Mouse (Mus musculus): ENCODE results near the gene Txlng. TPM values are rescaled to one million over a fixed set of nuclear protein-coding genes. Genes with fewer than 3 reads are reported as not detected.
A peak's percentile ranks its signal among the peaks of the same experiment; 100 is the strongest.
"Not testable (repeated sequence)": the region's sequence is repeated elsewhere in the genome, so short reads cannot be mapped to it uniquely, and the experiment has no call there.

Txlng gene
- 10 to 100 TPM; 19.5 to 23.9 TPM for total RNA-seq (2021)
- polyA plus RNA-seq (2012; rRNA removed), result 0.89 and 1.1 TPM in 2 replicates
- long read RNA-seq, transcript Txlng-201 (10 exons, 3,862 nt), result major isoform, 6 of 11 reads
- long read RNA-seq, partial matches to known transcripts, result 2 of 11 reads
- long read RNA-seq, other reads (novel, unspliced or antisense), result 0 of 11 reads

DNA sequence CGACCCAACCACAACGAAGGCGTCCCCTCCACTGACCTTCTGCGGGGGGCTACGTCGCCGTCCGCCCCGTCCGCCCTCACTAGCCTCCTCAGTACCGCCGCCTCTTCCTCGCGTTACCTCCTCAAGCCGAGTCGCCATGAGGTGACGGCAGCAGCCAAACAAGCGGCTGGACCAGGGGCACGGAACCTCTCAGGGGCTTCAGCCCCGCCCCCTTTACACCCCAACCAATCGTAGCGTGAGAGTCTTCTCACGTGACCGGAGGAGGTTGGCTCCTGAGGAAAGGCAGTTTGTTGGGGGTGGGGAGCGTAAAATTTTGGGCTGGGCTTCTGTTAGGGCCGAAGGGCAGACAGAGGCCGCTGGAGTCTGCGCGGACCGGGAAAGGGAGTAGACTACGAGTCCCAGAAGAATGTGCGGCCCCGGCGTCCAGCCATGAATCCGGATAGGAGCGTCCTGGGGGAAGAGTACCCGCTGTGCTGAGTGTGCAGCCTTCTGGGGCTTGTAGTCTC lies at the start of gene Txlng:
TSS of gene Txlng (minus strand) at position 252 of the 506 bp plus-strand sequence.
- peak; percentile 97 for DNase-seq

DNA sequence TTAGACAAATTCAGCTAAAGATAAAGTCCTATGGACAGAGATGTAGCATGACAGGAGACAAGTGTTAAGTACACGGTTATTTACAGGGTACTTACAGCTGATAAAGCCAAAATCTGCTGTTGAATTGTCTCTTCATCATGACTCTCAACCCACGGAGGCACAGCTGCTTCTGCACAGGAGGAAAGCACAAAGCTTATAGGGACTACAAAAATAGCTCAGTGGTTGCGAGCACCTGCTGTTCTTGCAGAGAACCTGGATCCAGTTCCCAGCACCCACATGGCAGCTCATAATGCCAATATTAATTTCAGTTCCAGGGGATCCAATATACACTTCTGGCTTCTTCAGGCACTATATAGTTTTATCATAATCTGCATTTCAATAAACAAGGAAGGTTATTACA lies 49.0 kb upstream of the Txlng start:
- no peak for DNase-seq

DNA sequence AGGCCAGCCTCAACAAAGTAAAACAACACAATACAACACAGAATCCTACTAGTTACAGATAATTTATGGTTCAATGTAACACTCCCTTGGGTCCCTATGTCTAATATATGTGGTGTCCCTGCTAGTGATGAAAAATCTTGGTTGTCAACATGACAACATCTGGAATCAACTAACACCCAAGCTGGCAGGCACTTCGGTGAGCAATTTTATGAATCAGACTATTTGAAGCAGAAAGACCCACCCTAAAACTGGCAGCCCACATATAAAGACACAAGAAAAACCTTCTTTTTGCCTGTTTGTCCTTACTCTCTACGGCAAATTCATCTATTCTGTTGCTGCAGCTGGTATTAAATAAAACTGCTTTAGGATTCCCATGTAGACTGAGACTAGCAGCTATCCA lies 44.5 kb upstream of the Txlng start:
- no peak for DNase-seq

DNA sequence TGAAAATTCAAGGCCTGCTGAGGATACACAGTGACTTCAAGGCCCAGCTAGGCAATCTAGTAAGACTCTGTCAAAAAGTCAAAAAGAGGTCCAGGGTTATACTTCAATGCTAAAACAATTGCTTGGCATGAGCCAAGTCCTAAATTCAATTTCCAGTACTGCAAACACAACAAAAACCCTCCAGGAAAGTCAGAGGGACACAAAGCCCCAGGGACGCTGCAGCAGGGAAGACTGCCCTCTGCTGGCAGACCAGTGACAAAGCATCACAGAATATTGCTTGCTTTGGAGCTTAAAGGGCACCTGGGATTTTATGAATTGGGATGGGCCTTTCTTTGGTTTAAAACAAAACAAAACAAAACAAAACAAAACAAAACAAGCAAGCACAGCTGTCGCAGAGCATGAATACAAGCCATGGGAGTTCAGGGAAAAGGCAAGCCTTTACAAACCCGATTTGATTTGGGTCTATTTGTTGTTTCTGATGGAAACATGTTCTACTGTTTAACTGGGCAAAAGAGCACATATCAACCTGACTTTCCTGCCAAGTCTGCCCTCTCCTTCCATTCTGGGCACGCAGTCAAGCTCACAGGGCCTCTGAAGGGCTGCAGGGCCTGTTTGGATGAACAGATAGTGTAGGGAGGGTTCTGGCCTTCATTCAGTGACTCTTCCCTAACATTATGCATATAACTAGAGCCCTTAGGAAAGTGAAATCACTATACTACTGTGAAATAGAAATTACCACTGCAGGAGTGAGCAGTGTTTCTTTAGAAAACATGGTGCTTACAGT lies 42.7 kb upstream of the Txlng start:
- peak; percentile 25 for DNase-seq

DNA sequence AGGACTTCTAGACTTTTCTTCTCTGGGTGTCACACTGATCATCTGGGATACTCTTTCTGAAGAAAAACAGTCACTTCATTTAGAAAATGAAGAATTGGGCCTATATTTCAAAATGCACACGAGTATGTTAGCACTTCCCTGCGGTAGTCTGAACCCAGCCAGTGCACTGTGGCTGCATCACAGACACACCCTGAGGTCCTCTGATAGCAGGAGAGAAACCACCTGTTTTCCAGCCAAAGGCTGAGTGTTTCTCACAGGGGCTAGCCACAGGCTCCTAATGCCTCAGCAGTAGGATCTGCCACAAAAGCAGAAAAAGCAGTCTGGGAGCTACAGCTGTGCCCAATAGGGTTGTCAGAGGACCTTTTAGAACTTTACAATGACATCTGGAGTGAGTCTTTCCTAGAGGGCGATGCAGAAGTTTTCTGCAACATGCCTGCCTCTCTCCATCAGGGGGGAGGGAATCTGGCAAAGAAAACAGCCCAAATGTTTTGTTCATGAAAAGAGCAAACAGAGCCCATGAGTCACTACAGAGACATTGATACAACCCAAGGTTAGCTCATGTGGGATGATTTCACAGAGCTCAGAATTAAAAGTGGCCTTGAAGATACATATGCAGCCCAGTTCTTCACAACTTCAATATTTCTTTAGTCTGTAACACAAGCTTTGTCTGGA lies 39.2 kb upstream of the Txlng start:
- DNase-seq, result peak; percentile 61

DNA sequence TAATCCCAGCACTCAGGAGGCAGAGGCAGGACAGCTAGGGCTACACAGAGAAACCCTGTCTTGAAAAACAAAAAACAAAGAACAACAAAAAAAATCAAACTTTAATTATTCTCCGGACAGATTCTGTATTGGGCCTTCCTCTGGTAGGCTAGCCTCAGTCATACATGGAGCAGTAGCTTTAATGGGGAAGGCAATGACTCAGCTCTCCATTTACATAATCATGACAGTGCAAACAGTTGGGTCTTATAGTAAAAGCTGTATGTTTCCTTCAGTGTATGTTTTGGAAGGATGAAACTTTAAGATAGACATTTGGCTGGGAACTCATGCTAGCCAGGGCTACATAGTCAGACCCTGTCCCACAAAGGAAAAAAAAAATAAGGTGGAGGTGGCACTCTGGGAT lies 19.4 kb upstream of the Txlng start:
- no peak for DNase-seq

DNA sequence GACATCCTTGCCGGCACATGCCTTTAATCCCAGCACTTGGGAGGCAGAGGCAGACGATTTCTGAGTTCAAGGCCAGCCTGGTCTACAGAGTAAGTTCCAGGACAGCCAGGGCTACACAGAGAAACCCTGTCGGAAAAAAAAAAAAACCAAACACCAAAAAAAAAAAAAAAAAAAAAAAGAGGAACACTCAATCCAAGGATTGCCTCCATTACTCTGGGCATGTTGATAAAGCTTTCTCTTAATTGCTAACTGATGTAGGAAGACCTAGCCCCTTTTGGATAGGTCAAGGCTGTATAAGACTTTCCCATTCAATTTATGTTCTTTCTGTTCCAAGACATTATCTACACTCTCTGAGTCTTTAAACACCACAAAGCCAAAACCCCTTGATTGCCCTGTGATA lies 16.3 kb upstream of the Txlng start:
- DNase-seq, result no peak

DNA sequence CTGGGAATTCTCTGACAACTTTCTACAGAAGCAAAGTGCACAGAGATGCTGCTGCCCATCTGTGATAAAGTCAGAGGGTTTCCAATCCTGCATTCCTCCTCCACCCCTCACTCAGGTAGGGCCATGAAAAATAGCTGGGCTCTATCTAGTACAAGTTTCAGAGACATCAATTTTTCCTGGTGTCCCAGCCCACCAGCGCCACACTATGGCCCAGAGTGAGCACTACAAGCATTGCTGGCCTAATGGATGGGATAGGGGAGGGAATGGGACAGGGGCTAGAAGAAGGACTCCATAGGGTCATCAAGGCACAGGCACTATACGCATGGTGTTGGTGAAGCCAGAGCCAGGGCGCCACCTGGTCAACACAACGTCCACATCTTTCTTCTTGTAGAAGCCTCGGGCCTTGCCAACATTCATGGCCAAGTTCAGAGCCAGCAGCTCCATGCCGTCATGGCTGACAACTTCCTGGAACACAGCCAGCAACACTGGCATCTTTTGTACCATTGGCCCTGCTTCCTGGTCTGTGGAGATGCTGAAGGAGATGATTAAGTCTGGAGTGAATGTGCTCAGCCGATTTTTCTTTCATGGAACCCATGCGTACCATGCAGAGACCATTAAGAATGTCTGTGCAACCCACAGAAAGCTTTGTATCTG lies 15.3 kb upstream of the Txlng start:
- DNase-seq, result no peak

DNA sequence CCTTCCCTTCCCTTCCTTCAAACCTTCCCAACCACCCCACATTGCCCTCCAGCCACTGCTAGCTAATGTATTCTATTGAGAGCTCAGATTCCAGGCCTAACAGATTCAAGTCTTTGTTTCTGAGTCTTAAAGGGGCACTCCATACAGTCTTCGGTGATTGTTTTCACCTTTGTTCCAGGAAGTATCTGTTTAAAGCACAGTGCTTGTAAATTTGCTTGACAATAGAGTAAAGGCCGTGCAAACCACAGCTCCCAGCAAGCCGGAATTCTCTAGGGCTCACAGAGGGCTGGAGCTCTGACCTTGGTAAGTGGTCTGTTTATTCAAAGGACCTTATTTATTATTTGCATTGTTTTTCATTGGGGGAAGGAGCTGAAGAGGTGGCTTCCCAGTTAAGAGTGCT lies 2.8 kb upstream of the Txlng start:
- no peak for DNase-seq

DNA sequence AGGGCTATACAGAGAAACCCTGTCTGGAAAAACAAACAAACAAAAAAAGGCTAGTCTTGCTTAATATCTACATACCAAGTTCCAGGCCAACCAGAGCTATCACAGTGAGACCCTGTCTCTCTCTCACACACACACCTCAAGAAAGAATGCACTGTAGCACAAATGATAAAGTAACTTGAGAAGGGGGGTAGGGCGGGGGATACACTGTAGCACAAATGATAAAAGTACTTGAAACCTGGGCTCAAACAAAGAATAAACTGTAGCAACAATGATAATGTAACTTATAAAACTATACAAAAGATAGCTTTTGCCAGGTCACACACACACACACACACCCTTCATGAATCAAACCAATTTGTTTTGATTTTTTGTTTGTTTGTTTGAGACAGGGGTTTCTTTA lies 2.3 kb upstream of the Txlng start:
- no peak for DNase-seq

DNA sequence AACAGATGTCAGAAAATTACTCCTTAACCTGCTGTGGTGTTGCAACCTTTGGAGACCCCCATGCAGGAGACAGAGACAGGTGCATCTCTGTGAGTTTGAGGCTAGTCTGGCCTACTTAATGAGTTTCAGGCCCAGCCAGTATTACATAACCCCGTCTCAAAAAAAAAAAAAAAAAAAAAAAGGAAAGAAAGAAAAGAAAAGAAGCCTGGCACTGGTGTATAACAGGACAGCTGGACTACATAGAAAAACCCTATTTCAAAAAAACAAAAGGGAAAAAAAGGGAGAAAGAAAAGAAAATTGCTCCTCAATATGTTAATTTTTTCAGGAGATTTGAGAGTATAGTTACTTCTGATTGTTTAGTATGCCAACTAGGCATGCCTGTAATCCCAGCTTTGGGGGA lies 1.8 kb upstream of the Txlng start:
- DNase-seq, result no peak

DNA sequence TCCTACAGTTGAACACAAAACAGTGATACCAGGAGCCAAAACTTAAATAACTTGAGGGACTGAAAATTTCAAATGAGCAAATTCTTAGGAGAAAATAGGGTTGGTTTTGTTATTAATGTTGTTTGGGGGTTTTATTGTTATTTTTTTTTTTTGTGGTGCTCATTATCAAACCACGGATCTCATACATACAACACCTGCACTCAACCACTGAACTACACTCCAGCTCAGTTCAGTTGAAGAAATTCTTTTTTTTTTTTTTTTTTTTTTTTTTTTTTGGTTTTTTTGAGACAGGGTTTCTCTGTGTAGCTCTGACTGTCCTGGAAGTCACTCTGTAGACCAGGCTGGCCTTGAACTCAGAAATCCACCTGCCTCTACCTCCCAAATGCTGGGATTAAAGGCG lies 1.1 kb upstream of the Txlng start:
- not testable (repeated sequence) for DNase-seq

DNA sequence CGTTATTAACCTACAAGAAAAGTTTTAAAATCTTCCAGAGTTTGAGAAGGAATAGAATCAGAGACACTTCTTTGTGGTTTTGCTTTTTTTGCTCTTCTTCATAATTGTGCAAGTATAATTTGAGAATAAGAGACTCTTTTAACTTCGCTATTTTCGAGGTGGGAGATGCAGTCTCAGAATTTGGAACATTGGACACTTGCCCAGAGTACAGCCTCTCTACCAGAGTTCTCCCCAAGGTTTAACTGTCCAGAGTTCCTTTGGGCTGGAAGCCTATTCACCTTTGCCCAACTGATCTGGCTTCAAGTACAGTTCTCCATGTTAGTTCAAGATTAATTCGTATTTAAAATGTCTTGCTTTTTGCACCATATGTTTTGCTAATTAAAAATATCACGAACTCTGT lies 487 bp upstream of the Txlng start:
- peak; percentile 18 for DNase-seq

DNA sequence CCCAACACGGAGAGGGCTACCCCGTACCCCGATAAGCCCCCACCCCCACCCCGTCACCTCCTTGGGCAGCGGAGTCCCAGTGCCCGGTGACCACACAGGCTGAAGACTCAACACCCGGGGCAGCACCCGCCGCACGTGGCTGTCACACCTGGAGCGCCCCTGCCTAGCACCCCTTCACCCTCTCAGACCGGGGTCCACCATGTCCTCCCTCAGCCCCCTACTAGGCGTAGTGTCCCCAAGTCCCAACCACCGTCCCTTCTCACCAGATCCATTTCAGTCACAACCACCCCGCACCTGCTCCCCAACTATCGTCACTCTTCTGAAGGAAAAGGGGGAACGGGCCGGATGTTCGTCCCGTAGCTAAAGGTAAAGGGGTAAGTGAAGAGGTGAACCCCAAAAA lies 471 bp downstream of the Txlng start:
- DNase-seq, result peak; percentile 30

DNA sequence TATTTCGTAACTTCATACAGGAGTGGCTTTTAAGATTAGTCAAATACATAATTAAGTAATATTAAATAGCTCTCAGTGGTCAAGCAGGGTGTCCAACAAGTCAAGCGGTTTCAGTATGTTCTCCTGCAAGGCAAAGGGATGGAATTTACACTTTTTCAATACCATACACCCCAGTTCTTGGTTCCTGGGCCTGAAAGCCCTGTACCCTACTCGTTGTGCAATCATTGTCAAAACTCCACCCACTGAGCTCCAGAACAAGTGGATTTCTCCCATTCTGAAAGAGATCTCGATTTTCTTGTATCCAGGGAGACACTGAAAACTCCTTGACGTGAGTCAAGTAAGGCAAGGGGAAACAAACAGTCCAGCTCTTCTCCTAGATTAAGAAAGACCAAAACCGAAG lies 1.2 kb downstream of the Txlng start:
- DNase-seq, result peak; percentile 31

DNA sequence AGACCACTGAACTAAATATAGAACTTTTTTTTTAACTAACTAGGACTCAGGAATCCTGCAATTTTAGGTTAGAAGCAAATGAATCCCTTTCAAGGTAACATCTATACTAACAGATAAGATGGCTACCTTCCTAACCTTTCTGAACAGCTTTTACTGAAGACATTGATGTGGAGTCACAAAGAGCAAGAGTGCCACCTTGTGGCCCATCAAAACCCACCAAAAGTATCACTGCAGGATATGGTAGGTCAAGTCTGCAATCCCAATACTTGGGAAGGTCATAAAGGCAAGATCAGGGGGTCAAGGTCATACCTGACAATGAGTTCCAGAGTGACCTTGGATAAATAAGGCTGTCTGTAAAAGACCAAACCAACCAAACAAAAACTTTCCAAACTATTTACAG lies 28.9 kb downstream of the Txlng start:
- DNase-seq, result peak; percentile 23

DNA sequence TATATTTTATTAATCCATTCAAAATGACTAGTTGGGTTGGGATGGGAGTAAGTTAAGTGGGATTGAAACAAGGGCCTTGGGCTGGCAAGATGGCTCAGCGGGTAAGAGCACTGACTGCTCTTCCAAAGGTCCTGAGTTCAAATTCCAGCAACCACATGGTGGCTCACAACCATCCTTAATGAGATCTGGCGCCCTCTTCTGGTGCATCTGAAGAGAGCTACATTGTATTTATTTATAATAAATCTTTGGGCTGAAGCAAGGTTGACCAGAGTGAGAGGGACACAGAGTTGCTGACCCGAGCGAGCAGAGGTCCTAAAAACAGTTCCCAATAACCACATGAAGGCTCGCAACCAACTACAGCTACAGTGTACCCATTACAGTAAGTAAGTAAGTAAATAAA lies 37.9 kb downstream of the Txlng start:
- DNase-seq, result not testable (repeated sequence)

DNA sequence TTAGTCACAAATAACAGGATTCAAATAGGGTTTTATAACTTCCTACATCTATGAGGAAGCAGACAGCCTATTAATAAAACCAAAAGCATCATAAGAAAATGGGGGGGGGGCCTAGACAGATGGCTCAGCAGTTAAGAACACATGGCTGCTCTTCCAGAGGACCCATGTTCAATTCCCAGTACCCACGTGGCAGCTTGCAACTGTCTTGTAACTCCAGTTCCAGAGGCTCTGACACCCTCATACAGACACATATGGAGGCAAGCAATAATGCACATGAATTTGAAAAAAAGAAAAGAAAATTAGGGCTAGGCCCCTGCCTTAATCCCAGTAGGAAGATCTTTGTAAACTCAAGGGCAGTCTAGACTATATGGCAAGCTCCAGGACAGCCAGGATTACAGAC lies 40.9 kb downstream of the Txlng start:
- no peak for DNase-seq

DNA sequence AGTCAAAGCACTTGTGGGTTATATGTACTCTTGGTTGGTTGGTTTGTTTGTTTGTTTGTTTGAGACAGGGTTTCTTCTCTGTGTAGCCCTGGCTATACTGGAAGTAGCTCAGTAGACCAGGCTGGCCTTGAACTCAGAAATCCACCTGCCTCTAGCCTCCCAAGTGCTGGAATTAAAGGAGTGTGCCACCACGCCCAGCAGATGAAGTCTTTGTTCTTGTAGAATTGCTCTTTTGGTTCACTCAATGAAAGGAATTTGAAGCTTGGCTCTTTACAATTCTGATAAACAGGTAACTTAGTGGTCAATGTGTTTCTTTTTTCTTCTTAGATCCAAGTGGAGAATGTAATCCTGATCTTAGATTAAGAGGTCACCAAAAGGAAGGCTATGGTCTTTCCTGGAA lies 58.5 kb downstream of the Txlng start:
- DNase-seq, result no peak

DNA sequence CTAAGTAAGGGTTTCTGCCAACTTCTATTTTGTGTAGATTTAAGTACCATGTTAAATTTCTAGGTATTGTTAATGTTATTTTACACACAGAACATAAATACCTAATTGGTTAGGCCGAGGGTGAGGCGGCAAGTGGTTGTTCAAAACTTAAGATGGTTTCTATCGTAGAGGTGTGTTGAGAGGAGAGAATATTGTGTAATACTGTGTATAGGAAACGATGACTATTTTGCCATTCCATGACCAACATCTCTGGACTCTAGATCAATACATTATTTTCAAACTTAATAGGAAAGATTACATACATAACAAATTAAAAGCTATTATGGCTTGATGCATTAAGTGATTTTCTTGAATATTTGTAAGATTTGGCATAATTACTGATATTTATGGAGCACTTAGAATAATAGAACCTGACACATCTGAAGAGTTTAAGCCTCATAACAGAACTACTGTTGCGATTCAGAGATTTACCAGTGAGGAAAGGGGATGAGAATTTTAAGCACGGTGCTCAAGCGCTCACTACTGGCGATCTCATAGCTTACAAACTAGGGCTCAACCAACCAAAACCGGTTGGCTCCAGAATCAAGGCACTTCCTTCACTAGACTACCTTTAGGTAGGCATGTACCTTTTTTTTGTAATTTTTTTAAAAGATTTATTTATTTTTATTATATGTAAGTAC lies 67.4 kb downstream of the Txlng start:
- DNase-seq, result no peak

DNA sequence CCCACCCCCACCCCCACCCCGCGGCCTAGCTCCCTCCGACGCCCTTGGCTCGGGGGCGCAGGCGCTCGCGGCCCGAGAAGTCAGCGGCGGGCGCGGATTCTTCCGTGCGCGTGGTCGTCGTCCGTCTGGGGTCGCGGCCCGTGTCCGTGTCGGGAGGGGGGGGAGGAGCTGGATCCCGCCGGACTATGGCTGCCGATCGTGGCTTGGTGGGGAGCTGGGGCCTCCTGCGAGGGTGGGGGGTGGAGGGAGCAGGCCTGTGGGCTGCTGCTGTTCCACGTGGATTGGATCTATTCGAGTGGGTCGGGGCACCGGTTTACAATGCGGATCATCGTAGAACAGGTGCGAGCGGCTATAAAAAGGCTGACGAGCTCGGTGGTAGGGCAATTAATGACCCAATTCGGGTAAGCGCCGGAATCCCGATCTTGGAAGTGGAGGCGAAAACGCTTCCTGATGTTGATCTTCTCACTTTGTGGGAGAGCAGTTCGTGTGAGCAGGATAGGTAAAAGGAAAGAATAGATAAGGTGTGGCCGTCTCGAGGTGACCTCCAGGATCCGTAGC lies 68.2 kb downstream of the Txlng start:
- no peak for DNase-seq
